Mouse (Mus musculus) heart, adult 2 months (tissue): ENCODE measurements at regions not wholly inside any gene's neighbourhood (a gene's known extent, or its start where the extent isn't known, plus 50 kb on each side); places are given as distances from the start of the nearest gene placed in this dataset.

Experiments used
- DNase-seq, 2 experiments: peaks; one replicate each; pipeline ENCODE4 v3.0.0; 2021
- H3K27ac ChIP-seq: fragments of 200-600 bp; 2 replicates; pipeline ENCODE4 v1.8.1; 2022
- H3K27me3 ChIP-seq: fragments of 200-500 bp; 2 replicates; pipeline ENCODE4 v1.6.1; 2012; ENCODE audit warnings: mild to moderate bottlenecking, low read length, inconsistent platforms, mixed read lengths; ENCODE audit not compliant: control insufficient read depth, insufficient read depth
- H3K36me3 ChIP-seq: fragments of 200-500 bp; 2 replicates; pipeline ENCODE4 v1.6.1; 2012; ENCODE audit warnings: low read length, inconsistent platforms; ENCODE audit not compliant: control insufficient read depth, insufficient read depth
- H3K4me1 ChIP-seq: fragments of 200-500 bp; 2 replicates; pipeline ENCODE4 v1.6.1; 2011; ENCODE audit warnings: low read length; ENCODE audit not compliant: control insufficient read depth, insufficient read depth
- H3K4me3 ChIP-seq: fragments of 200-600 bp; 2 replicates; pipeline ENCODE4 v1.8.1; 2022
- H3K79me2 ChIP-seq: fragments of 200-500 bp; replicated peaks from 2 replicates; pipeline ENCODE4 v1.6.1; 2012; ENCODE audit warnings: mild to moderate bottlenecking, inconsistent platforms, low read length, moderate library complexity, mixed read lengths; ENCODE audit not compliant: control insufficient read depth, insufficient read depth
- H3K9ac ChIP-seq: fragments of 200-500 bp; 2 replicates; pipeline ENCODE4 v1.6.1; 2012; ENCODE audit warnings: low read depth, mild to moderate bottlenecking, control low read depth, inconsistent platforms, low read length, mixed read lengths
- CTCF ChIP-seq: fragments of 200-600 bp; IDR thresholded peaks from 2 replicates; pipeline ENCODE4 v1.8.1; 2022; ENCODE audit warnings: antibody characterized with exemption, mild to moderate bottlenecking, moderate library complexity
- EP300 ChIP-seq: fragments of 200-500 bp; IDR thresholded peaks from 2 replicates; pipeline ENCODE4 v1.6.1; 2011; ENCODE audit warnings: low read depth, low read length, control low read depth; ENCODE audit not compliant: insufficient read depth
- POLR2A ChIP-seq: fragments of 200-500 bp; IDR thresholded peaks from 2 replicates; pipeline ENCODE4 v1.6.1; 2011; ENCODE audit warnings: mild to moderate bottlenecking, low read depth, low read length, control low read depth; ENCODE audit not compliant: insufficient read depth
- WGBS: fragments of 180-500 bp; shearing (Covaris S2); methylation state at CpG from one replicate; pipeline ENCODE4 v1.1.7; 2018; 5-methylcytosine and 5-hydroxymethylcytosine counted together
- intact Hi-C: fragments of 180-260 bp; cut with DNase I; formaldehyde crosslinking; loops from one replicate; pipeline ENCODE4 v1.15.1; 2025

DNA sequence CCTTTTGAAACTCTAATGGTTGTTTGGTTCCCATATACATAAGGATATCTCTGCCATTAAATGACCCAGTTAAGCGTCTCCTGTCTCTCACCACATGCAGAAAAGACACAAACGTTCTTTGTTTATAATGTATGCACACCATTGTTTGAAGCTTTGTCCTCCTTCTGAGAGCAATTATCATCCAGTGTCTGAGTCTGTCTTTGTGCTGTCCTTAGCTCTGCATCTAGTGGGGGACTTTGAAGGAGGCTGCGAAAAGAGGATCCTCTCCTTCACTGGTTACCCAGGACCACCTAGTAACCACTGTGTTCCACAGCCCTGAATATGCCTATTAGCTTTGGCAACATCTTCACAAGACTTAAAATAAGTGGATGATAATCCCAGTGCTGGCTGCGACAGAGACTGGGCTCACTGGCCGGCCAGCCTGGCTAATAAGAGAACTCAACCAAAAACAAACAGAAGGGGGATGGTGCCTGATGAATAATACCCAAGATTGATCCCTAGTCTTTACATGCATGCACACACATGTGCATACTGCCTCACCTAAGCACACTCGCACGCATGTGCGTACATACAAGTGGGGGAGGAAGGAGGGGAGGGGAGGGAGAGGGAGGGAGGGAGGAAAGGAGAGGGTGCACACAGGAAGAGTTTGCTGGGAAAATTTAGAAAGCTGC lies 93.5 kb upstream of the Cxcr4 start:
- 76% methylated on average over 8 of the region's 8 CpGs for WGBS
- no peaks in the 10 kb centered on the region for H3K4me1 ChIP-seq
- TF ChIP-seq CTCF (no peak), EP300 (no peak), POLR2A (no peak)
- no peak for DNase-seq
- no peaks in the 10 kb centered on the region for H3K36me3 ChIP-seq
- H3K27ac ChIP-seq, result no peak overlapping the region
- intact Hi-C loops, result no loop called here
- no peak overlapping the region for H3K4me3 ChIP-seq
- H3K27me3 ChIP-seq, result no peaks in the 10 kb centered on the region
- no peaks in the 10 kb centered on the region for H3K79me2 ChIP-seq
- H3K9ac ChIP-seq, result no peak overlapping the region

DNA sequence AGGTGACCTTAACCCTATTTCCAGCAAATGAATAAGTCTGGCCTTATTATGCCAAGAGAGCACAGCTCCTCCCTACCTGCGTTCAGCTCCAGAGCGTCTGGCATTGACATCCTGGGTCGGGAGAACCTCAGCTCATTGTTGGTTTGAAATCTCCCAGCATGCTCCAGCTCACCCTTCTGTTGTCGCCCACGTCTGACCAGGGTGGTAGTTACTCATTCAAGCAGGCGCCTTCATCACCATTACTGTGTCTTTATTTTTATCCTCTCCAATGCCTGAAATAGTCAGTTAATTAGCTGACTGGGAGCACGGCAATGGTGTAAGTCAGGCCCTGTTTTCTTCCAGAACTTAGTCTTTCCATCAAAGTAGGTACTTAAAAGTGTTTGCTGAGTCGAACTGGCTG lies 90.8 kb upstream of the Cxcr4 start:
- Histone ChIP-seq H3K79me2 (no peaks in the 10 kb centered on the region), H3K9ac (no peak overlapping the region), H3K4me1 (no peaks in the 10 kb centered on the region), H3K4me3 (no peak overlapping the region), H3K27ac (no peak overlapping the region), H3K27me3 (no peaks in the 10 kb centered on the region), H3K36me3 (no peaks in the 10 kb centered on the region)
- no peak for DNase-seq
- intact Hi-C loops, result no loop called here
- no peak for TF ChIP-seq CTCF
- no peak for TF ChIP-seq EP300
- TF ChIP-seq POLR2A, result no peak
- 76% methylated on average over 8 of the region's 8 CpGs for WGBS

DNA sequence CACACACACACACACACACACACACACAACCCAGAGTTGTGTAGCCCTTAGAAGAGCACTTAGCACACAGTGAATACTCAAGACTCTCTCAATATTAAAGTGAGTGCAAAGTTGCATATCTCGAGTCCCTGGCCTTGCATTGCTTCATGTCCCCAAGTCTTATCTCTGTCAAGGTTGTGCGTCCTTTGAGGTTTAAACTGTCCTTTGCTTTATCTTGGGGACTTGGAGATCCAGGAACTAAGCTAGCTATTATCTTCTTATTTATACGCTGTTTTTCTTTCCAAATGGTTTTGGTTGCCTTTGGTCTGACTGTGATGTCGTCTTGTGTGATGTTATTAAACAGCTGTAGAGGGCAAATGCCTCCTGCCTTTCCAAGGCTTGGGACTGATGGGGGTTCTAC lies 89.2 kb upstream of the Cxcr4 start:
- Histone ChIP-seq H3K27me3 (no peaks in the 10 kb centered on the region), H3K27ac (no peak overlapping the region), H3K79me2 (no peaks in the 10 kb centered on the region), H3K9ac (no peak overlapping the region), H3K4me1 (no peaks in the 10 kb centered on the region), H3K4me3 (no peak overlapping the region), H3K36me3 (no peaks in the 10 kb centered on the region)
- TF ChIP-seq POLR2A (no peak), EP300 (no peak), CTCF (no peak)
- 71% methylated on average over 4 of the region's 4 CpGs for WGBS
- no peak for DNase-seq
- intact Hi-C loops, result no loop called here

DNA sequence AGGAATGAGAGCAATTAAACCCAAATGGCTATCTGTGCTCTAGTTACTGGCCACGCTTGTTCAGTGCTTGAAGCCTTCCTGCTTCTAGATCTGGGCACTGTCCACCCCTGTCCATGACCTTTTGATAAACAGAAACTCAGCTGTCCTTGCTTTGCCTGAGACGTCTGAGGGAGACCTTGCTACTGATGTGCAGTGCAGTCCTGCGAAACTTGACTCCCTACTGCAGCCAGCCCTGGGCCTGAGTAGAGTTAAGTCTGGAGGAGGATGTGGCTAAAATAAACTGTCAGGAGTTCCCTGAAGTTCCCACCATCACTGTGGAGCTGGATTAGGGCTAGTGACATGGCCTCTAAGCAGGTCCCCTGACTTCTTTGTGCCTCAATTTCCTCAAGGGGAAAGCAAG lies 88.4 kb upstream of the Cxcr4 start:
- no peaks in the 10 kb centered on the region for H3K27me3 ChIP-seq
- DNase-seq, result no peak
- intact Hi-C loops, result no loop called here
- no peaks in the 10 kb centered on the region for H3K79me2 ChIP-seq
- no peaks in the 10 kb centered on the region for H3K36me3 ChIP-seq
- H3K9ac ChIP-seq, result no peak overlapping the region
- 67% methylated on average over 3 of the region's 3 CpGs for WGBS
- H3K4me3 ChIP-seq, result no peak overlapping the region
- no peaks in the 10 kb centered on the region for H3K4me1 ChIP-seq
- TF ChIP-seq EP300, result no peak
- no peak for TF ChIP-seq POLR2A
- no peak for TF ChIP-seq CTCF
- no peak overlapping the region for H3K27ac ChIP-seq

DNA sequence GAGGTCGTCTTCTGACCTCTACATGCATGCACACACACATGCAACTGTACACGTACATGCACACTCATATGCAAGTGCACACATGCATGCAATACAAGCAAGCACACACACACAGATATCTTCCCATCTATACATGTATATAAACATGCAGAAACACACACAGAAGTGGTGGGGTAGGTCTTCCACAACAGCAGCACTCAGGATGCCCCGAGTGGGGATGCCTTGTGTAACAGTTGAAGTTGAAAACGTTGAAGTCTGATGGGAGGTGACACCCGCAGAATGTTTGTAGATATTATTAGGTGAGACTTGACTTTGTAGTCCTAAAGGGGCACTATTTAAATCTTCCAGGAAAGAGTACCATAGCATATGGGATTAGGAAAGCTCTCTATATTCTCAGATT lies 87.9 kb upstream of the Cxcr4 start:
- no peak overlapping the region for H3K9ac ChIP-seq
- DNase-seq, result no peak
- H3K4me1 ChIP-seq, result no peaks in the 10 kb centered on the region
- no peak for TF ChIP-seq CTCF
- TF ChIP-seq POLR2A, result no peak
- no peak for TF ChIP-seq EP300
- H3K79me2 ChIP-seq, result no peaks in the 10 kb centered on the region
- WGBS, result 93% methylated on average over 5 of the region's 5 CpGs
- intact Hi-C loops, result no loop called here
- H3K27ac ChIP-seq, result no peak overlapping the region
- H3K36me3 ChIP-seq, result no peaks in the 10 kb centered on the region
- H3K27me3 ChIP-seq, result no peaks in the 10 kb centered on the region
- no peak overlapping the region for H3K4me3 ChIP-seq

DNA sequence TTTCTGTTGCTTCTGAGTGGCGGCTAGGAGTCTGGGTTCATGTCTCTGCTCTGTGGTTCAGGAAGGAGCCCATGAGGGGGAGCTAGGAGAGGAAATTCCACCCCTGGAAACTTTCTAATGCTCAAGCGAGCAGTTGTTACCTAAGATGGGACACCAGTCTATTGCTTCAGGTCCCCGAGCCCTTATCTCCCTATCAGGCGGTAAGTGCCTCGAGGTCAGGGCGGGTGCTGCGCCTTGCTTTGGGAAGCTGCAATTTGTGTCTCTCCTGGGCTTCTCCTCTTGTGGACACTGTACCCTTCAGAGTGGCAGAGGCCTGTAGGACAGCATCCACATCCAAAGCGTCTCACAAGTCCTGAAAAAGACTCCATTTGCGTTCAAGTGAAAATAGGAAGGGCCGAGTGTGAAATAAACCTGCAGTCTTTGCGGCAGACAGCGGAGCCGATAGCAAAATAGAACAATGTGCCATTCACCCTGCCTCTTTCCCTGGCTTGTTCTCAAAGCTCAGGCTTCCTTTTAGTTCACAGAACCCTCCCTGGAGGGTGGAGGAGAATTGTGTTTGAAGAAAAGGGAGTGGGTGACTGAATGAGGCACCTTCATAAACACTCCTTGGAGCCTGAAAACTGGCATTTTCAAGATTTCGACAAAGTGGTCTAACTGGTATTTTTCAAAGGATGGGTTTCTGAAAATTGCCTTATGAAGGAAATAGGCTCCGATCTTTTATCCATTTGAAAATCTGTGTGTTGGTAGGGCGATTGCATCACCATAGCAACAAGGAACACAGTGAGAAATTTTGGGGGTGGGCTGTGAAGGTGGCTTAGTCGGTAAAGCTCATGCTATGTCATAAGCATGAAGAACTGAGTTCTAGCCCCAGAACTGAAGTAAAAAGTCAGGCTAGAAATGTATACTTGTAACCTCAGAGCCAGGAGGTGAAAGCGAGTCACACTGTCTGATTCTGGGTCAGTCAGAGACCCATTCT lies 87.2 kb upstream of the Cxcr4 start:
- H3K4me1 ChIP-seq, result no peaks in the 10 kb centered on the region
- no peaks in the 10 kb centered on the region for H3K27me3 ChIP-seq
- 53% methylated on average over 18 of the region's 18 CpGs for WGBS
- DNase-seq, result no peak
- H3K4me3 ChIP-seq, result no peak overlapping the region
- no peak overlapping the region for H3K9ac ChIP-seq
- intact Hi-C loops, result no loop called here
- TF ChIP-seq CTCF (no peak), POLR2A (no peak), EP300 (no peak)
- no peaks in the 10 kb centered on the region for H3K79me2 ChIP-seq
- no peak overlapping the region for H3K27ac ChIP-seq
- H3K36me3 ChIP-seq, result no peaks in the 10 kb centered on the region
